Mouse (Mus musculus) macrophage (primary cell): ENCODE measurements at regions not wholly inside any gene's neighbourhood (a gene's known extent, or its start where the extent isn't known, plus 50 kb on each side); places are given as distances from the start of the nearest gene placed in this dataset.

Source experiments
- H3K27ac ChIP-seq: fragments of 350-480 bp; formaldehyde crosslinking; 2 replicates; pipeline ENCODE4 v1.9.0; 2021
- H3K36me3 ChIP-seq: fragments of 350-480 bp; formaldehyde crosslinking; 2 replicates; pipeline ENCODE4 v1.9.0; 2021; ENCODE audit errors: inconsistent target
- H3K4me3 ChIP-seq: fragments of 350-480 bp; formaldehyde crosslinking; 2 replicates; pipeline ENCODE4 v1.9.0; 2021; ENCODE audit errors: inconsistent target
- H3K79me2 ChIP-seq: fragments of 350-480 bp; formaldehyde crosslinking; 2 replicates; pipeline ENCODE4 v1.9.0; 2021; ENCODE audit errors: inconsistent target
- WGBS: methylation state at CpG from one replicate; pipeline ENCODE4 v1.1.7; 2026; ENCODE audit warnings: inconsistent platforms; ENCODE audit not compliant: missing documents; 5-methylcytosine and 5-hydroxymethylcytosine counted together

- no peak overlapping the region for H3K27ac ChIP-seq
- H3K79me2 ChIP-seq = no peaks in the 10 kb centered on the region
- no peaks in the 10 kb centered on the region for H3K36me3 ChIP-seq
- 92% methylated on average over 7 of the region's 7 CpGs for WGBS
- H3K4me3 ChIP-seq = no peak overlapping the region
Observed at GRCm38 (mm10) chr8:116298891-116299290, 205.9 kb upstream of the Dynlrb2 start.

- Histone ChIP-seq H3K4me3 (no peak overlapping the region), H3K27ac (no peak overlapping the region), H3K36me3 (no peaks in the 10 kb centered on the region), H3K79me2 (no peaks in the 10 kb centered on the region)
- WGBS = 93% methylated on average over 6 of the region's 6 CpGs
Observed at GRCm38 (mm10) chr8:116290671-116291245, 214.0 kb upstream of the Dynlrb2 start.

DNA sequence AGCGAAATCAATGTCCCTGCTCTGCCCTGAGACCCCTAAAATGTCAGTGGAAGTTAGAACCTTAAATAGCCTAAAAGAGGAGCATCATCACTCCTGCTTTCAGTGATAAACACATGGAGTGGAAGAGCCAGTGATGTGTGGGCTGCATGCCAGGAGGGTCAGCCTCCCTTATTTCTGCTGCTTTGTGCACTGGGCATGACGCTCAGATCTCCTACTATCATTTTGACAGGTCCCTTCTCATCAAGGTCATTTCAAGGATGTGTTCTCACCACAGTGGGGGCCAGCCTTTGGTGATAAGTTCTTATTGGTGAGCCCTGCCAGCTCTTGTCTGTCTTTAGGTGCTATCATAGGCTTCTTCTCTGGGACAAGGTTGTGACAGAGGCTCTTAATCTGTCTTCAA is 215.5 kb upstream of the Dynlrb2 start:
- no peaks in the 10 kb centered on the region for H3K79me2 ChIP-seq
- no peak overlapping the region for H3K4me3 ChIP-seq
- H3K36me3 ChIP-seq = no peaks in the 10 kb centered on the region
- WGBS = 93% methylated on average over 2 of the region's 2 CpGs
- no peak overlapping the region for H3K27ac ChIP-seq

GRCm38 (mm10) chr8:116283990-116284389 is 220.8 kb upstream of the Dynlrb2 start:
- no peaks in the 10 kb centered on the region for H3K36me3 ChIP-seq
- no peak overlapping the region for H3K27ac ChIP-seq
- H3K4me3 ChIP-seq = no peak overlapping the region
- 100% methylated on average over 1 of the region's 3 CpGs for WGBS
- H3K79me2 ChIP-seq = no peaks in the 10 kb centered on the region

GRCm38 (mm10) chr8:116282341-116282740 is 222.4 kb upstream of the Dynlrb2 start:
- 90% methylated on average over 5 of the region's 5 CpGs for WGBS
- H3K27ac ChIP-seq = no peak overlapping the region
- H3K79me2 ChIP-seq = no peaks in the 10 kb centered on the region
- H3K4me3 ChIP-seq = no peak overlapping the region
- H3K36me3 ChIP-seq = no peaks in the 10 kb centered on the region

DNA sequence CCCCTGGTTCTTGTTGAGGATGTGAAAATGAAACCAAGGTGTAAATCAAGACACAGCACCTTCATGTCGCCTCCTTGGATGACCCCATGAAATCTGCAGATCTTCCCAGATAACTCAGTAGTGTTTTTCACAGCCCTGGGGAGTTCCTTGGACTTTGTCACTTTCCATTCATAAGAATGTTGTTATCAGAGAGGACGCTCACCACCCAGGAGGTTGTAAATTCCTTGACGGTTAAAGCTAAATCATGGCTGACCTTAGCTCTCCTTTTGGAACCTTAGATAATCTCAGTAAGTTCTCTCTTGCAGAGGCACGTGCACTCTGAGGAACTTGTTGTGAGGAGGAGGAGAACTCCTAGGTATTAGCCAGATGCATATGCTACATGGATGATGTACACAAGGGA is 229.8 kb upstream of the Dynlrb2 start:
- WGBS = 91% methylated on average over 4 of the region's 4 CpGs
- no peaks in the 10 kb centered on the region for H3K36me3 ChIP-seq
- H3K27ac ChIP-seq = no peak overlapping the region
- H3K4me3 ChIP-seq = no peak overlapping the region
- no peaks in the 10 kb centered on the region for H3K79me2 ChIP-seq

DNA sequence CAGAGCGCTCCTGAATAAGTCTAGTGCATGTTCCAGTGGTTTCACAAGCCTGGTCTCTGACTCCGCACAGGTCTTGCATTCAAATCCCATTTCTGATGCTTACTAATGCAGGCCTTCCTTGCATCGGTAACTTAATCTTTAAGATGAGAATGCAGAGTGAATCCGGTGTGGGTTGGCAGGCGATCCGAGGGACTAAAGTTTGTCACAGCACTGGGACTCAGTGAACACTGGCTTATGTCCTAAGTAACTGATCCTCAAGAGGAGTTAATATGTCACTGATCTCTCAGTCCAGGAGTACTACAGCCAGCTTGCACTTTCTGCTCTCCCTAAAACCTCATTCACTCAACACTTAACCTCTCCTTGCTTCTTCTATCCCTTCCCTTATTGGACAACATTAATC is 233.5 kb upstream of the Dynlrb2 start:
- WGBS = 96% methylated on average over 6 of the region's 6 CpGs
- Histone ChIP-seq H3K36me3 (no peaks in the 10 kb centered on the region), H3K4me3 (no peak overlapping the region), H3K27ac (no peak overlapping the region), H3K79me2 (no peaks in the 10 kb centered on the region)

GRCm38 (mm10) chr8:116269393-116269792 is 235.4 kb upstream of the Dynlrb2 start:
- Histone ChIP-seq H3K36me3 (no peaks in the 10 kb centered on the region), H3K4me3 (no peak overlapping the region), H3K27ac (no peak overlapping the region), H3K79me2 (no peaks in the 10 kb centered on the region)

DNA sequence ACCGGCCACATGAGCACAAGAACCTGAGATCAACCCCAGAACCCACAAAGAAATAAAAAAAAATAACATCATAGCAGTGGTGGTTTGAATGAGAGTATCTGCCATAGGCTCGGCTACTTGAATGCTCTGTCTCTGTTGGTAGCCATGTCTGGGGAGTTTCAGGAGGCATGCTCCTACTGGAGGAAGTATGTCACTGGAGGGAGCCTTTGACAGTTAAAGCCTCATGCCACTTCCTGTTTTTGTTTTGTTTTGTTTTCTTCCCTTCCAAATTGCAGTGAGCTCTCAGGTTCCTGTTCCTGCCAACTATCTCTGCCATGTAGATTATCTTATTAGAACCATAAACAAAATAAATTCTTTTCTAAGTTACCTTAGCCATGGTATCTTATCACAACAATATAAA is 236.1 kb upstream of the Dynlrb2 start:
- H3K4me3 ChIP-seq = no peak overlapping the region
- 85% methylated on average over 2 of the region's 2 CpGs for WGBS
- no peaks in the 10 kb centered on the region for H3K79me2 ChIP-seq
- no peaks in the 10 kb centered on the region for H3K36me3 ChIP-seq
- no peak overlapping the region for H3K27ac ChIP-seq

GRCm38 (mm10) chr8:116268161-116268560 is 236.6 kb upstream of the Dynlrb2 start:
- no peak overlapping the region for H3K4me3 ChIP-seq
- WGBS = 90% methylated on average over 9 of the region's 9 CpGs
- no peaks in the 10 kb centered on the region for H3K36me3 ChIP-seq
- H3K79me2 ChIP-seq = no peaks in the 10 kb centered on the region
- no peak overlapping the region for H3K27ac ChIP-seq

DNA sequence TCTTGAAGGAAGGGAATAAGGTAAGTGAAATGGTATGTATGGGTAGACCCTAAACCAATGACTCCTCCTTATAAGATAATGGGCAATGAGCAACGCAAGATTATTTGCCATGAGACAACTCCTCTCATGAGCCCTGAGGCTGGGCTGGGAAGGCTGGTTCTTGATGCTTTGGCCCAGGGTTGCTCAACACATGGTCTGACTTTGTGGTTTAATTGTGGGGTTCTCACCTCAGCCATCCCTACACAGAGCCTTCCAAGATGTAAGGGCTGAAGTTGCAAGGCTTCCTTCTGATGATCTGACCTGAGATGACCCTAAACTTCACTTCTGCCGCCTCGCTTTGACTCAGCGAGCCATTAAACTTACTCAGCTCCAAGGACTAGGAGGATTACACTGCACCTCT is 237.8 kb upstream of the Dynlrb2 start:
- H3K4me3 ChIP-seq = no peak overlapping the region
- H3K36me3 ChIP-seq = no peaks in the 10 kb centered on the region
- no peak overlapping the region for H3K27ac ChIP-seq
- WGBS = 57% methylated on average over 4 of the region's 4 CpGs
- no peaks in the 10 kb centered on the region for H3K79me2 ChIP-seq

DNA sequence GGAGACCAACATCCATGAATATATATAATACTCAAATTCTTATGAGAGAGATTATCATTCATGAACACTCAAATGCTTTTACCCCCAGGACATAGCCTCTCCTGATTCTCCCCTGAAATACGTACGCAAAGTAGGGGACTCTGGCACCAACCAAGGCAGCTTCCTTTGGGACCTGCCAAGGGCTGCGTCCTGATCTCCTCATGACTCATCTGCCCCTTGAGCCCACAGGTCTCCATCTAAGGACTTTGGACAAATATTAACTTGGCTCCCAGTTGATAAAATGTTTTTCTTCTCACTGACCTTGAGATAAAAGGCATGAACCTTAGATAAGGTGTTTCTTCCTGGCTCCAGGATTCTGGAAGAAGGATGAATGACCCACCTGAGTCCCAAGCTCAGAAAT is 239.2 kb upstream of the Dynlrb2 start:
- WGBS = 93% methylated on average over 3 of the region's 3 CpGs
- no peak overlapping the region for H3K4me3 ChIP-seq
- no peaks in the 10 kb centered on the region for H3K36me3 ChIP-seq
- no peak overlapping the region for H3K27ac ChIP-seq
- no peaks in the 10 kb centered on the region for H3K79me2 ChIP-seq

DNA sequence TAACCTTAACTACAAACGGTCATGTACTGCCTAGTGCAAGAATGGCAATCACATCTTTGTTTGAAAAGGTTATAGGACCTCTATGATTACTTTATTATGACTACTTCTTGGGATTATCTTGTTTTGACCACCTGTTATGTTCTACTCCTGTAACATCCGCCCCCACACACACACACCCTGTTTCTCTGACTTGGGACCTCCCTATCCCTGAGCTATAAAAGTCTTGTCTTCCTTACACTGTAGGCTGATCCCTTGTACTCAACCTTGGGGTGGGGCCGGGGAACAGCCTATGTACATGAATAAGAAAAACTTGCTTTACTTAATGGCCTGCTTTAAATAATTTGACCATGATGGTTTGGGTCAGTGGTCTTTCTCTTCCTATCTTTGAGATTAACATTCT is 240.7 kb upstream of the Dynlrb2 start:
- no peak overlapping the region for H3K27ac ChIP-seq
- no peaks in the 10 kb centered on the region for H3K36me3 ChIP-seq
- H3K4me3 ChIP-seq = no peak overlapping the region
- 92% methylated on average over 3 of the region's 3 CpGs for WGBS
- H3K79me2 ChIP-seq = no peaks in the 10 kb centered on the region

- no peak overlapping the region for H3K27ac ChIP-seq
- WGBS = 70% methylated on average over 2 of the region's 2 CpGs
- no peaks in the 10 kb centered on the region for H3K36me3 ChIP-seq
- H3K4me3 ChIP-seq = no peak overlapping the region
- no peaks in the 10 kb centered on the region for H3K79me2 ChIP-seq
Observed at GRCm38 (mm10) chr8:116261286-116261685, 243.5 kb upstream of the Dynlrb2 start.

- no peak overlapping the region for H3K27ac ChIP-seq
- WGBS = 91% methylated on average over 4 of the region's 5 CpGs
- no peak overlapping the region for H3K4me3 ChIP-seq
- no peaks in the 10 kb centered on the region for H3K79me2 ChIP-seq
- no peaks in the 10 kb centered on the region for H3K36me3 ChIP-seq
Observed at GRCm38 (mm10) chr8:116255398-116255797, 249.4 kb upstream of the Dynlrb2 start.

- H3K79me2 ChIP-seq = no peaks in the 10 kb centered on the region
- H3K36me3 ChIP-seq = no peaks in the 10 kb centered on the region
- H3K4me3 ChIP-seq = no peak overlapping the region
- 73% methylated on average over 7 of the region's 7 CpGs for WGBS
- H3K27ac ChIP-seq = no peak overlapping the region
Observed at GRCm38 (mm10) chr8:116252455-116253216, 252.1 kb upstream of the Dynlrb2 start.
